Mouse (Mus musculus): ENCODE data around the gene Nprl2. TPM values are rescaled to one million over a fixed set of nuclear protein-coding genes. Genes with fewer than 3 reads are reported as not detected.

Gene Nprl2
- total and polyA plus RNA-seq, 3 experiments = 12.6 to 31.4 (median 16.3) TPM

DNA sequence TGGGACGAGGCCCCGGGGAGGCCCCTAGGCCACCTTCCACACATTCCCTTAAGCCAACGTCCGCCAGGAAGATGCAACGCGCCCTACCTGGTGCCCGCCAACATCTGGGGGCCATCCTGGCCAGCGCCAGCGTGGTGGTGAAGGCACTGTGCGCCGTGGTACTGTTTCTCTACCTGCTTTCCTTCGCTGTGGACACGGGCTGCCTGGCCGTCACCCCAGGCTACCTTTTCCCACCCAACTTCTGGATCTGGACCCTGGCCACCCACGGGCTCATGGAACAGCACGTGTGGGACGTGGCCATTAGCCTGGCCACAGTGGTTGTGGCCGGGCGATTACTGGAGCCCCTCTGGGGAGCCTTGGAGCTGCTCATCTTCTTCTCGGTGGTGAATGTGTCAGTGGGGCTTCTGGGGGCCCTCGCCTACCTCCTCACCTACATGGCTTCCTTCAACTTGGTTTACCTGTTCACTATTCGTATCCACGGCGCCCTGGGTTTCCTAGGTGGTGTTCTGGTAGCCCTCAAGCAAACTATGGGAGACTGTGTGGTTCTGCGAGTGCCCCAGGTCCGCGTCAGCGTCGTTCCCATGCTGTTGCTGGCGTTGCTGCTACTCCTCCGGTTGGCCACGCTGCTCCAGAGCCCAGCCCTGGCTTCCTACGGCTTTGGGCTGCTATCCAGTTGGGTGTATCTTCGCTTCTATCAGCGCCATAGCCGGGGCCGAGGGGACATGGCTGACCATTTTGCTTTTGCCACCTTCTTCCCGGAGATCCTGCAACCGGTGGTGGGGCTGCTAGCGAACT, 7.4 kb upstream of the Nprl2 start:
- in situ Hi-C loops (cut with MboI; ENCODE audit: low pct_ligation_motif_present, low pct_unique_long_range_greater_than_20kb, low sequenced_read_pairs) (no loop called here), dilution Hi-C loops (cut with MboI; ENCODE audit: extremely low pct_ligation_motif_present, extremely low pct_unique_long_range_greater_than_20kb, low sequenced_read_pairs) (no loop called here)
- H3K79me2 ChIP-seq (replicated peaks; ENCODE audit: control insufficient read depth, extremely low read depth, insufficient read depth, poor library complexity, severe bottlenecking) = peaks cover 36% of the 10 kb centered on the region
- H3K9ac ChIP-seq (ENCODE audit: insufficient read depth, low read depth) = peak overlapping the region; percentile 77
- no peaks in the 10 kb centered on the region for H3K9me3 ChIP-seq (replicated peaks; ENCODE audit: low read length)
- peaks cover 10 to 32% of the 10 kb centered on the region in 2 experiments for H3K4me1 ChIP-seq (ENCODE audit: control insufficient read depth in 1 of 2, insufficient read depth in 2 of 2)
- TF ChIP-seq SIN3A (IDR thresholded peaks at IDR 0.05; ENCODE audit: low read length) = 0 out of 2 replicates have a peak, but pooled peaks have one; percentile 30
- no peak for TF ChIP-seq MEF2A (IDR thresholded peaks at IDR 0.05; ENCODE audit: borderline replicate concordance, low read depth, low read length)
- TF ChIP-seq MAX (IDR thresholded peaks at IDR 0.05; ENCODE audit: low read length) = peak; percentile 1; the same call in 1 of the 2 replicates
- H3K27me3 ChIP-seq (replicated peaks) = peaks cover 13% of the 10 kb centered on the region
- no peak for DNase-seq (ENCODE audit: extremely low read depth)
- peak overlapping the region; percentile 93 for H3K4me2 ChIP-seq (ENCODE audit: insufficient read depth, low read depth, poor library complexity, severe bottlenecking)
- H3K4me3 ChIP-seq (replicated peaks in 1 of 3; ENCODE audit: low read depth in 2 of 3, low read length in 2 of 3, poor library complexity in 1 of 3) = peak overlapping the region; percentile 86 to 95 (median 93)
- H3K27ac ChIP-seq (ENCODE audit: insufficient read depth, low read depth) = 0 out of 2 replicates have a peak overlapping the region, but pooled peaks have one; percentile 1
- H3K36me3 ChIP-seq (replicated peaks in 1 of 2; ENCODE audit: control insufficient read depth in 1 of 2, insufficient read depth in 1 of 2, low read length in 1 of 2) = peaks cover 23 to 32% of the 10 kb centered on the region in 2 experiments

DNA sequence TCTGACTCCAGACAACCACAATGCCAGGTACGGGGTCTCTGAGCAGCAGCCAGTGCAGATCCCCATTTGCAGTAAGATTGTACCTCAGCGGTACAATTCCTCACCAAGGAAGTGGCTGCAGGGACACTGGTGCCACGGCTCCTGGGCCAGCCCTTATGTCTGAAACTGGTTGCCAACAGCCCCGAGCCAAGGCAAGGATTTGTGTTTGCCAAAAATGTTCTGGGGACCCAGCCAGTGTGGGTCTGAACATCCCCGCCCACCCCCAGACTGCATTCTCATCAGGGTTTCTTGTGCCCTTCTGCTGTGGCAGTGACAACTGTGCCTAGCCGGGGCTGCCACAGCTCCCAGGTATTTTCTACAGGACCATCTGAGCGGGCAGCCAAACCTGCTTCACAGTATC, 3.8 kb upstream of the Nprl2 start:
- TF ChIP-seq ZKSCAN1 (IDR thresholded peaks at IDR 0.05; ENCODE audit: borderline replicate concordance, low read depth, low read length) = no peak
- TF ChIP-seq USF2 (conservative IDR thresholded peaks at IDR 0.05; ENCODE audit: low read depth, low read length) = no peak
- no peak for TF ChIP-seq GABPA (IDR thresholded peaks at IDR 0.05; ENCODE audit: insufficient replicate concordance, low read depth, low read length)
- no peak for TF ChIP-seq MAFK (IDR thresholded peaks at IDR 0.05; ENCODE audit: insufficient replicate concordance, low read length)
- TF ChIP-seq ETS1 (conservative IDR thresholded peaks at IDR 0.05; ENCODE audit: low read depth, low read length) = no peak
- no peak for TF ChIP-seq SIN3A (IDR thresholded peaks at IDR 0.05; ENCODE audit: low read length)
- no peak for TF ChIP-seq UBTF (IDR thresholded peaks at IDR 0.05; ENCODE audit: low read depth, low read length)
- TF ChIP-seq JUND (conservative IDR thresholded peaks at IDR 0.05; ENCODE audit: low read depth, low read length) = no peak
- TF ChIP-seq BHLHE40 (IDR thresholded peaks at IDR 0.05; ENCODE audit: low read depth, low read length) = no peak
- TF ChIP-seq EP300 (IDR thresholded peaks at IDR 0.05; ENCODE audit: low read length) = no peak
- no peak for TF ChIP-seq RCOR1 (conservative IDR thresholded peaks at IDR 0.05; ENCODE audit: low read depth, low read length)
- no peak for TF ChIP-seq ELF1 (IDR thresholded peaks at IDR 0.05; ENCODE audit: low read depth, low read length)
- no peak for TF ChIP-seq CHD2 (IDR thresholded peaks at IDR 0.05; ENCODE audit: low read length)
- TF ChIP-seq NELFE (IDR thresholded peaks at IDR 0.05; ENCODE audit: low read depth, low read length) = no peak
- no peaks in the 10 kb centered on the region for H3K27me3 ChIP-seq (replicated peaks)

More for the DNA sequence above, 3.8 kb upstream of the Nprl2 start:
- H3K4me3 ChIP-seq (replicated peaks in 1 of 3; ENCODE audit: low read depth in 2 of 3, low read length in 2 of 3, poor library complexity in 1 of 3) = no peak overlapping the region
- dilution Hi-C loops (cut with MboI; ENCODE audit: extremely low pct_ligation_motif_present, extremely low pct_unique_long_range_greater_than_20kb, low sequenced_read_pairs) = no loop called here
- H3K4me1 ChIP-seq (ENCODE audit: control insufficient read depth in 1 of 2, insufficient read depth in 2 of 2) = peaks cover 11 to 44% of the 10 kb centered on the region in 2 experiments
- no peak overlapping the region for H3K27ac ChIP-seq (ENCODE audit: insufficient read depth, low read depth)
- H3K9me3 ChIP-seq (replicated peaks; ENCODE audit: low read length) = no peaks in the 10 kb centered on the region
- H3K9ac ChIP-seq (ENCODE audit: insufficient read depth, low read depth) = no peak overlapping the region
- peaks cover 36% of the 10 kb centered on the region for H3K79me2 ChIP-seq (replicated peaks; ENCODE audit: control insufficient read depth, extremely low read depth, insufficient read depth, poor library complexity, severe bottlenecking)
- in situ Hi-C loops (cut with MboI; ENCODE audit: low pct_ligation_motif_present, low pct_unique_long_range_greater_than_20kb, low sequenced_read_pairs) = no loop called here
- no peak overlapping the region for H3K4me2 ChIP-seq (ENCODE audit: insufficient read depth, low read depth, poor library complexity, severe bottlenecking)
- peaks cover 30 to 45% of the 10 kb centered on the region in 2 experiments for H3K36me3 ChIP-seq (replicated peaks in 1 of 2; ENCODE audit: control insufficient read depth in 1 of 2, insufficient read depth in 1 of 2, low read length in 1 of 2)
- DNase-seq (ENCODE audit: extremely low read depth) = no peak
